Mouse (Mus musculus): ENCODE measurements at regions not wholly inside any gene's neighbourhood (a gene's known extent, or its start where the extent isn't known, plus 50 kb on each side); places are given as distances from the start of the nearest gene placed in this dataset.

GRCm38 (mm10) chr1:82135761-82136331, 97.1 kb upstream of the Gm9747 start:
- DNase-seq (ENCODE audit: low read depth, low spot score), result no peak
- Histone ChIP-seq H3K27ac (ENCODE audit: insufficient read depth, low read depth, low read length, poor library complexity, severe bottlenecking) (no peak overlapping the region), H3K9me3 (ENCODE audit: control insufficient read depth, insufficient read depth, low read depth, low read length) (no peaks in the 10 kb centered on the region), H3K36me3 (ENCODE audit: control insufficient read depth, insufficient read depth, low read length, poor library complexity, severe bottlenecking) (no peaks in the 10 kb centered on the region), H3K9ac (ENCODE audit: insufficient read depth, low read depth, low read length, poor library complexity, severe bottlenecking) (no peak overlapping the region), H3K4me1 (ENCODE audit: control insufficient read depth in 2 of 2, insufficient read depth in 2 of 2, low read length in 2 of 2, poor library complexity in 1 of 2) (no peaks in the 10 kb centered on the region), H3K4me3 (ENCODE audit: insufficient read depth in 1 of 2, low read depth in 1 of 2, low read length in 2 of 2, poor library complexity in 1 of 2, severe bottlenecking in 1 of 2) (no peak overlapping the region)
- TF ChIP-seq HCFC1 (IDR thresholded peaks at IDR 0.05; ENCODE audit: borderline replicate concordance, insufficient read depth, low read length) (no peak), MAFK (IDR thresholded peaks at IDR 0.05; ENCODE audit: insufficient read depth, low read depth, low read length) (no peak), ZNF384 (IDR thresholded peaks at IDR 0.05; ENCODE audit: low read depth, low read length) (no peak)
- in situ Hi-C loops (cut with MboI; ENCODE audit: low sequenced_read_pairs in 2 of 2, unreplicated experiment in 2 of 2), result no loop called here

- no peak for DNase-seq (ENCODE audit: low read depth, low spot score)
- Histone ChIP-seq H3K9me3 (ENCODE audit: control insufficient read depth, insufficient read depth, low read depth, low read length) (no peaks in the 10 kb centered on the region), H3K9ac (ENCODE audit: insufficient read depth, low read depth, low read length, poor library complexity, severe bottlenecking) (no peak overlapping the region), H3K36me3 (ENCODE audit: control insufficient read depth, insufficient read depth, low read length, poor library complexity, severe bottlenecking) (no peaks in the 10 kb centered on the region), H3K4me1 (ENCODE audit: control insufficient read depth in 2 of 2, insufficient read depth in 2 of 2, low read length in 2 of 2, poor library complexity in 1 of 2) (no peaks in the 10 kb centered on the region), H3K27ac (ENCODE audit: insufficient read depth, low read depth, low read length, poor library complexity, severe bottlenecking) (no peak overlapping the region), H3K4me3 (ENCODE audit: insufficient read depth in 1 of 2, low read depth in 1 of 2, low read length in 2 of 2, poor library complexity in 1 of 2, severe bottlenecking in 1 of 2) (no peak overlapping the region)
- in situ Hi-C loops (cut with MboI; ENCODE audit: low sequenced_read_pairs in 2 of 2, unreplicated experiment in 2 of 2), result no loop called here
- TF ChIP-seq ZNF384 (IDR thresholded peaks at IDR 0.05; ENCODE audit: low read depth, low read length) (no peak), HCFC1 (IDR thresholded peaks at IDR 0.05; ENCODE audit: borderline replicate concordance, insufficient read depth, low read length) (no peak), CHD2 (IDR thresholded peaks at IDR 0.05; ENCODE audit: low read depth, low read length) (no peak), ZC3H11A (IDR thresholded peaks at IDR 0.05; ENCODE audit: borderline replicate concordance, low read depth, low read length) (no peak), MAFK (IDR thresholded peaks at IDR 0.05; ENCODE audit: insufficient read depth, low read depth, low read length) (no peak)
Measured at GRCm38 (mm10) chr1:82145256-82145655, 87.7 kb upstream of the Gm9747 start.

GRCm38 (mm10) chr1:82150219-82151128, 82.4 kb upstream of the Gm9747 start:
- Histone ChIP-seq H3K27ac (ENCODE audit: insufficient read depth, low read depth, low read length, poor library complexity, severe bottlenecking) (no peak overlapping the region), H3K9ac (ENCODE audit: insufficient read depth, low read depth, low read length, poor library complexity, severe bottlenecking) (no peak overlapping the region), H3K4me3 (ENCODE audit: insufficient read depth in 1 of 2, low read depth in 1 of 2, low read length in 2 of 2, poor library complexity in 1 of 2, severe bottlenecking in 1 of 2) (no peak overlapping the region), H3K4me1 (ENCODE audit: control insufficient read depth in 2 of 2, insufficient read depth in 2 of 2, low read length in 2 of 2, poor library complexity in 1 of 2) (no peaks in the 10 kb centered on the region), H3K36me3 (ENCODE audit: control insufficient read depth, insufficient read depth, low read length, poor library complexity, severe bottlenecking) (no peaks in the 10 kb centered on the region), H3K9me3 (ENCODE audit: control insufficient read depth, insufficient read depth, low read depth, low read length) (no peaks in the 10 kb centered on the region)
- in situ Hi-C loops (cut with MboI; ENCODE audit: low sequenced_read_pairs in 2 of 2, unreplicated experiment in 2 of 2), result no loop called here
- TF ChIP-seq HCFC1 (IDR thresholded peaks at IDR 0.05; ENCODE audit: borderline replicate concordance, insufficient read depth, low read length) (no peak), MAFK (IDR thresholded peaks at IDR 0.05; ENCODE audit: insufficient read depth, low read depth, low read length) (no peak), ZC3H11A (IDR thresholded peaks at IDR 0.05; ENCODE audit: borderline replicate concordance, low read depth, low read length) (no peak), CHD2 (IDR thresholded peaks at IDR 0.05; ENCODE audit: low read depth, low read length) (no peak), ZNF384 (IDR thresholded peaks at IDR 0.05; ENCODE audit: low read depth, low read length) (no peak)
- DNase-seq (ENCODE audit: low read depth, low spot score), result no peak

- Histone ChIP-seq H3K4me3 (ENCODE audit: insufficient read depth in 1 of 2, low read depth in 1 of 2, low read length in 2 of 2, poor library complexity in 1 of 2, severe bottlenecking in 1 of 2) (no peak overlapping the region), H3K4me1 (ENCODE audit: control insufficient read depth in 2 of 2, insufficient read depth in 2 of 2, low read length in 2 of 2, poor library complexity in 1 of 2) (no peaks in the 10 kb centered on the region), H3K27ac (ENCODE audit: insufficient read depth, low read depth, low read length, poor library complexity, severe bottlenecking) (no peak overlapping the region), H3K9ac (ENCODE audit: insufficient read depth, low read depth, low read length, poor library complexity, severe bottlenecking) (no peak overlapping the region), H3K9me3 (ENCODE audit: control insufficient read depth, insufficient read depth, low read depth, low read length) (no peaks in the 10 kb centered on the region), H3K36me3 (ENCODE audit: control insufficient read depth, insufficient read depth, low read length, poor library complexity, severe bottlenecking) (no peaks in the 10 kb centered on the region)
- no peak for TF ChIP-seq CHD2 (IDR thresholded peaks at IDR 0.05; ENCODE audit: low read depth, low read length)
- no peak for TF ChIP-seq HCFC1 (IDR thresholded peaks at IDR 0.05; ENCODE audit: borderline replicate concordance, insufficient read depth, low read length)
- no peak for TF ChIP-seq ZC3H11A (IDR thresholded peaks at IDR 0.05; ENCODE audit: borderline replicate concordance, low read depth, low read length)
- TF ChIP-seq MAFK (IDR thresholded peaks at IDR 0.05; ENCODE audit: insufficient read depth, low read depth, low read length), result no peak
- TF ChIP-seq ZNF384 (IDR thresholded peaks at IDR 0.05; ENCODE audit: low read depth, low read length), result no peak
- in situ Hi-C loops (cut with MboI; ENCODE audit: low sequenced_read_pairs in 2 of 2, unreplicated experiment in 2 of 2), result no loop called here
- no peak for DNase-seq (ENCODE audit: low read depth, low spot score)
Measured at GRCm38 (mm10) chr1:82155961-82156360, 77.0 kb upstream of the Gm9747 start.
